Mouse (Mus musculus) natural killer cell, adult 2 months (primary cell): ENCODE measurements at regions not wholly inside any gene's neighbourhood (a gene's known extent, or its start where the extent isn't known, plus 50 kb on each side); places are given as distances from the start of the nearest gene placed in this dataset.
"Not testable (repeated sequence)": the region's sequence is repeated elsewhere in the genome, so short reads cannot be mapped to it uniquely, and the experiment has no call there.

Source experiments
- DNase-seq, 2 experiments: peaks; one replicate each; pipeline ENCODE4 v3.0.0; 2022; ENCODE audit warnings: low spot score in 2 of 2

GRCm38 (mm10) chr14:15872013-15872412 is 377.1 kb upstream of the Ngly1 start:
- no peak for DNase-seq

GRCm38 (mm10) chr14:15880146-15880545 is 368.9 kb upstream of the Ngly1 start:
- DNase-seq: no peak

GRCm38 (mm10) chr14:15881284-15881683 is 367.8 kb upstream of the Ngly1 start:
- peak in 1 of 2 experiments; percentile 45 for DNase-seq

GRCm38 (mm10) chr14:15884641-15885340 is 364.3 kb upstream of the Ngly1 start:
- DNase-seq: no peak

GRCm38 (mm10) chr14:15897098-15897497 is 352.0 kb upstream of the Ngly1 start:
- DNase-seq: no peak

GRCm38 (mm10) chr14:15906429-15906828 is 342.7 kb upstream of the Ngly1 start:
- not testable (repeated sequence) for DNase-seq

GRCm38 (mm10) chr14:15913206-15913605 is 335.9 kb upstream of the Ngly1 start:
- not testable (repeated sequence) for DNase-seq

- DNase-seq: no peak
These were observed 334.9 kb upstream of the Ngly1 start for GRCm38 (mm10) chr14:15914176-15914575.

- not testable (repeated sequence) for DNase-seq
These were observed 324.4 kb upstream of the Ngly1 start for GRCm38 (mm10) chr14:15924676-15925075.

GRCm38 (mm10) chr14:15934729-15935128 is 314.4 kb upstream of the Ngly1 start:
- peak in 1 of 2 experiments; percentile 12 for DNase-seq

- DNase-seq: no peak
These were observed 278.8 kb upstream of the Ngly1 start for GRCm38 (mm10) chr14:15970321-15970720.

- no peak for DNase-seq
These were observed 278.3 kb upstream of the Ngly1 start for GRCm38 (mm10) chr14:15970767-15971166.

- DNase-seq: no peak
These were observed 277.8 kb upstream of the Ngly1 start for GRCm38 (mm10) chr14:15971306-15971705.

GRCm38 (mm10) chr14:15977366-15977765 is 271.7 kb upstream of the Ngly1 start:
- no peak for DNase-seq

- no peak for DNase-seq
These were observed 270.8 kb upstream of the Ngly1 start for GRCm38 (mm10) chr14:15978329-15978728.

- no peak for DNase-seq
These were observed 243.7 kb upstream of the Ngly1 start for GRCm38 (mm10) chr14:16005409-16005808.

- no peak for DNase-seq
These were observed 242.1 kb upstream of the Ngly1 start for GRCm38 (mm10) chr14:16006968-16007367.

- DNase-seq: no peak
These were observed 239.3 kb upstream of the Ngly1 start for GRCm38 (mm10) chr14:16009778-16010177.

GRCm38 (mm10) chr14:16023853-16024252 is 225.2 kb upstream of the Ngly1 start:
- DNase-seq: no peak

- DNase-seq: no peak
These were observed 211.3 kb upstream of the Ngly1 start for GRCm38 (mm10) chr14:16037771-16038170.

- no peak for DNase-seq
These were observed 210.7 kb upstream of the Ngly1 start for GRCm38 (mm10) chr14:16038336-16038735.

GRCm38 (mm10) chr14:16044466-16044865 is 204.6 kb upstream of the Ngly1 start:
- DNase-seq: no peak

GRCm38 (mm10) chr14:16072534-16072933 is 176.5 kb upstream of the Ngly1 start:
- DNase-seq: not testable (repeated sequence)

- no peak for DNase-seq
These were observed 175.0 kb upstream of the Ngly1 start for GRCm38 (mm10) chr14:16074089-16074488.
